Mouse (Mus musculus) 3T3-L1 (cell line): ENCODE measurements around the gene Sim2.
A peak's percentile ranks its signal among the peaks of the same experiment; 100 is the strongest.

Experiments
- DNase-seq: peaks from one replicate; pipeline ENCODE4 v3.0.0-alpha.2; 2015; ENCODE audit warnings: low read depth, low spot score

Sim2 gene

DNA sequence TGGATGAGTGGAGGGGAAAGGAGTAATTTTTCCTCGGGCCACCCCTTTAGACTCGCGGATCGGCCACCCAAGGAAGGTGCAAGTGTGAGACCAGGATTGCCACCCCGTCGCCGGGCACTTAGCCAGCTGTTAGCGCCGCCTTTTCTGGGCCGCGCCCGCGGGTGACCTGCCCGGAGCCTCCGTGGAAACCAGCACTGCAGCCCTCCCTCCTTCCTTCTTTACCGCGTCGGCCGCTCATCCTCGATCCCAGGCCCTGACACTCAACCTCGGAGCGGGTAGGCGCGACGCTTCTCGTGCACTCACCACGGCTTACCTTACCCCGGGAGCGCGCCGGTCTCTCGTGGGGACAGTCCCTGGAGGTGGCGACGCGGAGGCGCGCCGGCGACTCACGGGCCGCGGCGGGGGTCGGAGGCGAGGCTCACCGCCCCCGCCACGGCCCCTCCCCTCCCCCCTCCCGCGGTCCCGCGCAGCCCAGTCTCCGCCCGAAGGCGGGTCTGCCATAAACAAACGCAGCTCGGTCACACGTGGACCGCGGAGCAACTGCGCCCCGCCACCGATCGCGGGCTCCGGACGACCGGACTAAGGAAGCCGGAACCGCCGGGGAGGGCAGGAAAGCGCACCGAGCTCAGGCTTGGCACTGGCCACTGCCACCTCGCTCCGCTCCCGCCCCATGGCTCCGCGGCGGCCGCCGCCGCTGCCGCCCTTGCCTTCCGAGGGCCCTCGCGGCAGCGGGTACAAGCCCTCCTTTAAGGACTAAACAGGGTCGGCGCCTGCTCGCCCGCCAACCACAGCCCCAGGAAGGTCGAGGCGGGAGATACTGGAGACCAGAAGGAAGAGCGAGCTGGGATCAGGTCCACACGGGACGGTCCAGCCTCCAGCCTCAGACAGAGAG, at the start of gene Sim2:
Gene Sim2, plus strand, starts transcription at position 221 of the 892 bp plus-strand sequence.
- DNase-seq = no peak

DNA sequence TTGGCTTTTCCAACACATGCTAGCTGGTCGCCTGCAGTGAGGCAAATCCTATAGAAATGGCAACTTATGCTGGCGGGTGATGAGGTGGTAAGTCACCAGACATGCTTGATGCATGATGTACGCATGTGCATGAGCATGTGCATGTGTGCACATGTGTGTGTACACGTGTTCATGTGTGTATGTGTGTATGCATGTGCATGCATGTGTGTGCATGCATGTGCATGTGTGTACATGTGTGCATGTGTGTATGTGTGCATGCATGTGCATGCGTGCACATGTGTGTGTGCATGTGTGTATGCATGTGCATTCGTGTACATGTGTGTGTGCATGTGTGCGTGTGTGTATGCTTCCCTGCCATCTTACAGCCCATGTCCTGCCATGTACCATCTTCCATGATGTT, 47.5 kb upstream of the Sim2 start:
- no peak for DNase-seq

DNA sequence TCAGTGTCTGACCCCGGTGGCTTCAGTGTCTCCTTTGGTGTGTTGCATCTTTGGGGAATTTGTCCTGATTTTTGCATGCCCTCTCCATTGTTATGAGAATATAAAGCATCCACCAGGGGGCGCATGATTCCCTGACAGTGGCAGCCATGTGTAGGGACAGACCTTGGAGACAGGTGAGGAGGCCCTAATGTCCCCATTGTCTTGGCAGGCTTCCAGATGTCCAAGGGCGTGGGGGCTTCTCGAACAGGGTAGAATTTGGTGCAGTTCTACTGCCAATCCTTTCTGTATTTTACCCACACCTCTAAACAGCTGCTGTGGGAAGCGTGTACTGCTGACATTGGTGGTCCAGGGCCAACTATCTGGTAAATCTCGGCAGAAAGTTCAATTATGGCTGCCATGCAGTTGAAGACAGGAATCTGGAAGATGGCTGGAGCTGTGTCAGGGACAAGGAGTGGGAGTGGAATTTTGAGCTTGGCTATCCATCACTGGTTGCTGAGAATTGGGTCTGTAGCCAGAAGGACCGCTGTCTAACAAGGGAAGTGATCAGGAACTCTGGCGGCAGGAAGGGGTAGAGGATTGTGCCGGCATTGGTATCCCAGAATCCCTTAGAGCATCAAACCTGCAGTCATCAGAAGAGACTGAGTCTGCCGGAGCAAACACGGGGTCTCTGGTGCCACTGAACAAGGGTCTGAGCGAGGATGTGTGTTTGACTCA, 46.3 kb upstream of the Sim2 start:
- peak; percentile 78 for DNase-seq

DNA sequence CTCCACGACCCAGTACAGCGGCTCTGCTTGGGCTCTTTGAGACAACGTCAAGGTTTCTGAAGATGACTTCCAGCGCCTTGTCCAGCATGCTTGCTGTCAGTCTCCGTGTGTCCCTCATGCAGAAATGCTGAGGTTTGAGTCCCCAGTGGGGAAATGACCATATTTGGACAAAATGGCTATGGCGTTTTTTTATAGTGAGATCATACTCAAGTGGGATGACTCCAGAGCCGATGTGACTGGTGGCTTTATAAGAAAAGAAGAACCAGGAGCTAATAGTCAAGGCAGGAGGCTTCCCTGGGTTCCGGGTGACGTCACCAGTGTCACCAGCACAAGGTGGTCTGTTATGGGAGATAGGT, 45.8 kb upstream of the Sim2 start:
- no peak for DNase-seq

DNA sequence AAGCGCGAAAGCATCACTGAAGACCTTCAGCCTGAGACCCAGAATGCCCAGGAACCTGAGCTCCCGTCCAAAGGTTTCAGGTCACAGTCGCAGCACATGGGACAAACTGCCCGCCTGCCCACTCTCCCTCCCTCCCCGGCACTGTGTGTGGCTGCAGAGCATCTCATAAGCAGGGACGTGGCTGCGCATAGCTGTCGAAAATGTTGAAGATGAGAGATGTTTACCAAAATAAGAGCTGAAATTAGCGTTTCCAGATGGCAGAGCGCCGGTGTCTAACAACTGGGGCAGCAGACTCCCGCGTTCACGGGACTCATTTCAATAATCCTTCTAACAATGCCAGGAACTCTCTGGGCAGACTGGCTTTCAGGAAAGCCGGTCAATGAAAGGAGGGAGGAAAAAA, 44.2 kb upstream of the Sim2 start:
- DNase-seq = no peak

DNA sequence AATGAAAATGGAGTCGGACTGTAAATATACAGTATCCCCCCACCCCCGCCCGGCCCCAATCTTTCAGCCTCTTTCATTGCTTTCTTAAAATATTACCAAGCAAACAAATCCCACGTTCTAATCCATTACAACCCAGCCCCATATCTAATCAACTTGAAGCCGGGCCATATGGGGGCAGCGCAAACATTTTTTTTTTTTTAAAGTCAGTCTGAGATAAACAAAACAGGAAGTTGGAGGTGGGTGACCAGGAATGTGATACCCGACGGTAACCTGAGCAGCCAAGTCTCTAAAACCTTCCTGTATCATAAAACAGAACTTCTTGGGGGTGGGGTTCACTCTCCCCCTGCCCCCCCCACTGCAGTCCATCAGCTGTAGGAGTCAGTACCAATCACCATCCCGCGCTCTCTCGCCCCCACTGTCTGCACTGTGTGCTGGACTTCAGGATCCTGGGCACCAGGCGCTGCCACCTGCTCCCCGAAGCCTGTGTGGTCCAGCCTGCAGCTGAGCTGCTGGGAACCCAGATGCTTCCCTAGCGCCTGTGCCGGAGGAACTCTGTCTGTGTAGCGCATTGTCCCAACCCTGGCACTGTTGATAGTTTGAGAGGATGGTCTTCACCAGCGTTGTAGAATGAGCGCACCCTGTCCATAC, 43.5 kb upstream of the Sim2 start:
- no peak for DNase-seq

DNA sequence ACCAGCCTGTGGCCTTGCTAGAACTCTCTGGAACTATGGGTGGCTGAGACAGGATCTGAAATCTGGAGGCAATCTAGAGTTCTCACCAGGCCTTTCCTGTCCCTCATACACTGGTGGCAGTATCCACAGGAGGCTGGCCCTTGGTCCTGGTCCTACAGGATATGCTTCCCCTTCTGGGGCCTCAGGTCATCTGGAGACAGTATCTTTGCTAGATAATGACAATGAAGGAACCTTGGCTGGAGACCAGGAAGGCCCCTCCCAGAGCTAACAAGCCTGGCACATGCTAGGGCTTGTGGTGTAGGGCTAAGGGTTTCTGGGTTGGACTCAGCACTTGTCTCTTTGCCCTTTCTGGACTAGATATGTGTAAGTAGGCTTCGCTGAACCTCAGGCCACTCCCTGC, 40.9 kb upstream of the Sim2 start:
- no peak for DNase-seq

DNA sequence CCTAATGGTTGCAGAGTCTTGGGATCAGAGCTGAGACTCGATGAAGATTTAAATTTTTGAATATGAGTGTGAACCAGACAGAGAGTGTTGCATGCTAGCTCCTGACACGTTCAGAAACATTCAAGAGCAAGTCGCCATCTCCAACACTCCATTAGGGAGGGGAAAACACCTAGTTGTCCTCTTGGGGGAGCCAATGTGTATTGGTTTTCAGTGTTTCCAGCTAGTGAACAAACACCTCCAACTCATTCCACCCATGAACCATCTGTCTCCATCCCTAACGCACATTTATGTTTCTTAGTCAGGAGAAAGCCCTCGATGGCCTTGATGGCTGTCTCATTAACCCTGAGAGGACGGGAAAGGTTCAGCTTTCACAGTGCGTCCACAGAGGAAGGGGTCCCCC, 39.7 kb upstream of the Sim2 start:
- DNase-seq = no peak

DNA sequence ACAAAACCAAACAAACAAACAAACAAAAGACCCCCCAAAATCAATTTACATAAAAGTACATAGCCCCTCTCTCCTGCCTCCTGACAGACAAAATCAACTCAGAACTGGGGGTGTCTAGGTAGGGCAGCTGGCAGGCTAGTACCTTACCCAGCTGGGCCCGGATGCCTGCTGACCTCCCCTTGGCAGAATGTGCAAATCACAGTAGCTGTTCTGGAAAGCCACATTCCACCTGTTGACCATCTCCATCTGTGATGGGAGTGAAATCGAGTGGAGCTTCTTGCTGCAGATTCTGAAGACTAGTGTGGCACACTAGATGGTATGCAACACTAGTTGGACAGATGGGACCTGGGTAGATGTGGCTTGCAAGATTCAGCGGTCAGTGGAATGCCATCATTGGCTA, 34.4 kb upstream of the Sim2 start:
- DNase-seq = no peak

DNA sequence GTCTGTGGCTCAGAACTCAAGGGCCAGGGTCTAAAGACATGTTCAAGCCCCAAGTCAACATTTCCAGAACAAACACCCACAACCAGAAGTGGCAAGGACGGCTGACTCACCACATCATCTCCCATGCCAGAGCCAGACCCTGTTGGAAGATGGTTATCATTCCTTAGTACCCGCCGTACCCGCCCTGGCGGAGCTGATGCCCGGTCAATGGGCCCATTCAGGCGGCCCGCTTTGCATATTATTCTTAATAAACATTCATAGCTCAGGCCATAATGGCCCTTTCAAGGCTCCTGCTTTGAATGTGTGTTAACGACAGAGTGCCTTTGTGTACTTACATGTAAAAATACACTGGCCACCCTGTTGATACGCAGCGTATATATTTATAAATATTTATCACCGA, 29.6 kb upstream of the Sim2 start:
- DNase-seq = no peak

DNA sequence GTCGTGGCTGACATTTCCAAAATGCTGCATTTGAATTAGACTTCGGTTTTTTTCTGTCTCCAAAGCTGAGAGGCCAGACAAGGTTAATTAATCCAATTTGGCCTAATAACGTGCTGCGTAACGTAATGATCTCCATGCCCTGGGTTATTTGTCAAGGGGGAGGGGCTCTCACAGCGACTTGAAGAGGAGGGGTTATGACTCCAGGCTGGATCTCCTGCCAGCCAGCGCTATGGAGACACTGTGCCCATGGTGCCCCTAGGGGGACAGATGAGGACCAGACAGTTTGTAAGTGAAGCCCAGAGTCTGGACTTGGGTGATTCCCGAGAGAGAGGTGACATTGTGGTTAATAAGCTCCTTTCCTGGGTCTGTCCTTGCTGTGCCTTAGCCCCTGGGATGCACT, 29.2 kb upstream of the Sim2 start:
- no peak for DNase-seq

DNA sequence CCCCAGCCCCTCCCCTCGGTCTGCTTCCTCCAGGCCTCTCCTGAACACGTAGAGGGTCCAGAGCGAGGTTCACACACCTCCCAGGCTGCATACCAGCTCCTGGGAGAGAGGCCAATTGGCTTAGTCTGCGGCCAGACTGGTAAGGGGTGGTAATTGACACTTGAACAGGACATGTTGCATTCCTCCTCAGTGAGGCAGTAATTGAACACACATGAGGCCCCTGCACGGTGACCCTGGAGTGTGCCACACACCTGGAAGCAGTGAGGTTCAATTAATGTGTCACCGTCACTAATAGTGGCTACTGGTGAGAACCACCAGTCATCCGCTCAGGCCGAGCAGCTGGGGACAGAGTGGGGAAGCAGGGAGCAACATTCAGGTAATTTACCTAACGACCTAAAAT, 24.9 kb upstream of the Sim2 start:
- peak; percentile 25 for DNase-seq

DNA sequence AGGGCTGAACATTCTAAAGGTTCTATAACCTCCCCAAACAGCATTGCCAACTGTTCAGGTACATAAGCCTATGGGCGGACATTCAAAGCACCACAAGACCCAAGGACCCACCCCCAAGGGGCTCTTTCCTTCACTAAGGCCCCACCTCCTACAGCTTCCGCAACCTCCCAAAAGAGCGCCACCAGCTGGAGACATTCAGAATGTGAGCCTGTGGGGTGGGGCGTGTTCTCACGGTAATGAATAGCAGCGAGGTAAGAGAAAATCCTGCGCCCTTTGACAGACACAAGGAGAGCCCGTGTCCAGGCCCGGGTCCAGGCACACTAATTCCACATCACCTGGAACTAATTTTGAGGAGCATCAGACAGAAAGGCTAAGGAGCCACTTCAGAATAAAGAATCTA, 20.5 kb upstream of the Sim2 start:
- DNase-seq = no peak

DNA sequence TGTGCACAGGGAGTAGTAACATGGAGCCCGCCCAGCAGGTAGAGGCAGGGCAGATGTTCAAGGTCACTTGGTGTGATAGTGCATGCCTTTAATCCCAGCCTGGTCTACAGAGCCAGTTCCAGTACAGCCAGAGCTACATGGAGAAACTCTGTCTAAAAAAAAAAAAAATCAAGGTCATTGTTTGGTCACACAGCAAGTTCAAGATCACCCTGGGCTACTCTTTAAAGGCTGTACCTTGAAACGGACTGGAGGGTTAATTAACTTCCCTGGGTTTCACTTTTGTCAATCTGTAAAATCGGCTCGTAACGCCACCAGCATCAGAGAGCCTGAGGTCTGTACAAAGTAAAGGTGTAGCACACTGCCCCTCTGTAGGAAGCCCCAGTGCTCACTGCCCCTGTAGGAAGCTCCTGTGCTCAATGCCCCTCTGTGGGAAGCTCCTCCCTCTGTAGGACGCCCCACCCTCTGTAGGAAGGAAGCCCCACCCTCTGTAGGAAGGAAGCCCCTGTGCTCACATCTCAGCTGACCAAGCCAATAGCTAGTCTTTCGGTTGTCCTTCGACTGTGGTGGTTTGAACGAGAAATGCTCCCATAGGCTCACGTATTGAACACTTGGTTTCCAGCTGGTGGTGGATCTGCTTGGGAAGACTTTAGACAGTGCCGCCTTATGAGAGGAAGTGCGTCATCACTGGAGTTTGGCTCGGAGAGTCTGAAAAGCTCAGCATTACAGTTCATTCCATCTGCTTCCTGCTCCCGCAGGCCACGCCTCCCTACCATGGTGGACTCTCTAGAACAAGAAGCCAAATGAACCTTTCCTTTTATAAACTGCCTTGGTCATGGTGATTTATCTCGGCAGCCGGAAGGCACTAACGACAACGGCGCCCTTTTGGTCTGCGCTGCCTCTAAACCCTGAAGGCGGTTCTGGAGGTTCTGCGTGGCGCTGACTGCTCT, 18.7 kb upstream of the Sim2 start:
- DNase-seq = no peak

DNA sequence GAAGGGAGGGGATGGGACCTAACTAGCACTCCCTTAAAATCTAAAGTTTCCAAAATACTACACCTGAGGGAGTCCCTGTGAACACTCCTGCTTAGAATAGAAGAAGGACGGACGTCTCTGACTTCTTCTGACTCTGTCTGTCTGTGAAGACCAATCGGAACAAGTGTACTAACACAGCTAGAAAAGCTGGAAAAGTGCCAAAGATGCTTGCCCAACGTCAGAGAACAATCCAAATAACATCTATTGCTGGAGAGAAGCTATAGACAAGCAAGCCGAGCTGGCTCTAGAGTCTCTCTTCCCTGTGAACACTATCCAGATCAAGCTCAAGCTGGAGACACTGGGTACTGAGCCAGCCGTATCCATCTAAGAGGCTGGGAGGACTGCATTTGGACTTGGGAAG, 18.0 kb upstream of the Sim2 start:
- peak; percentile 12 for DNase-seq

DNA sequence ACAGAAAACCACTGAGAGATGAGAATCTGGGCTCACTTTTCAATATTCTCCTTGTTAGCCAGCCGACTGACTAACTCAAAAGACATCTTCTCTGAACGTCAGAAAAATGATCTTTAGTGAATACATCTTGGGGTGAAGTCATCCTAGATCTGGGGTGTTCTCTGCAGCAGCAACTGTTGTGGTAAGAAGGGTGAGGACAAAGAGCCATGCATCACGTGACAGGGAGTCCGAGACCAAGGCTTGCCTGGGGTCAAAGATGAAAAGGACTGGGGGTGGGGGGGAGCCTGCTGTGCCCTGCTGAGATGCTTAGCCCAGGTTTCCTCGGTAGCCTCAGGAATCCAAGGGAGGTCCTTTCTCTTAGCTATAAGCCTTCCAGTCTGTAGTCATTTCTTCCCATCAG, 17.5 kb upstream of the Sim2 start:
- peak; percentile 13 for DNase-seq

DNA sequence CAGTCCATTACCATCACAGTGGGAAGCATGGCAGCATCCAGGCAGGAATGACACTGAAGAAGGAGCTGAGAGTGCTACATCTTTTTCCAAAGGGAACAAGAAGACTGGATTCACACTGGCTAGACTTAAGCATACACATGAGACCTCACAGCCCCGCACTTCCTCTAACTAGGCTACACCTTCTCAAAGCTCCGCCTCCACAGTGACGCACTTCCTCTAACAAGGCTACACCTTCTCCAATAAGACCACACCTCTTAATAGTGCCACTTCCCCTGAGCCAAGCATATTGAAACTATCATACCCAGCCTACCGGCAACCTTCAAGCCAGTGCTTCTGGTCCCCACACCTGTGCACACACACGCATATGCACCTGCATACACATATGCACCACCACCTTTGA, 15.7 kb upstream of the Sim2 start:
- no peak for DNase-seq

DNA sequence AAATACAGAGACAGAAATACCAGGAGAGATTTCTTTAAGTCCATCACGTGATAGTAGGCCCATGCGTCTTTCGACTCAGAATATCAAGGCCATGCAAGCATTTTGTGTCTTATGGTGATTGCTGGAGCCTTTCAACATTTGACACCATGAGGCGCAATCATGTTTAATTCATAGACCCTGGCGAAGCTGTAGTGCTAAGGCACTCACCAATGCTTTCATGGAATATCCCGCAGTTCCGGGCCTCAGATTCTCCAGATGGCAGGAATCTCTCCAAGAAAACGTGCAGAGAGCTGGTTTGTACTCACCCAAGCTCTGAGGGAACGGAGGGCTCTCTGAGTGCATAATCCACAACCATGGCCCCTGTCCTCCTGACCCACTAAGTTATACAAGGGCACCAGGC, 13.8 kb upstream of the Sim2 start:
- DNase-seq = no peak

DNA sequence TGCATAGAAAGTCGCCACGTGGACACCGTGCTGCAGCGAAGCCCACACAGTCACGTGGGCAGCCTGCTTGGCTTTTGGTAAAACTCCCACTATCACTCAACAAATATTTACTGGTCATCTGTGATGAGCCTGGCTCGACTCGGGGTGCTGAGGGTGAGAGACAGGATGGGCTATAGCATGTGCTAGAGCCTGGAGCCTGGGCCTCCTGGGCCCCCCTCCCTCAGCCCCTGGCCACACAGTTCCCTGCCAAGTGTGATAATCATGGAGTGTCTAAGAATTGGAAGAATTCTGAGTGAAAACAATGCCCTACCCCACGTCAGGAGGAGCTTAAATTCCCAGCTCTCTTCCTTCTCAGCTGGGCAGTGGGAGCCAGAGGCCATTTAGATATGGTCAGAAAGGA, 13.3 kb upstream of the Sim2 start:
- no peak for DNase-seq

DNA sequence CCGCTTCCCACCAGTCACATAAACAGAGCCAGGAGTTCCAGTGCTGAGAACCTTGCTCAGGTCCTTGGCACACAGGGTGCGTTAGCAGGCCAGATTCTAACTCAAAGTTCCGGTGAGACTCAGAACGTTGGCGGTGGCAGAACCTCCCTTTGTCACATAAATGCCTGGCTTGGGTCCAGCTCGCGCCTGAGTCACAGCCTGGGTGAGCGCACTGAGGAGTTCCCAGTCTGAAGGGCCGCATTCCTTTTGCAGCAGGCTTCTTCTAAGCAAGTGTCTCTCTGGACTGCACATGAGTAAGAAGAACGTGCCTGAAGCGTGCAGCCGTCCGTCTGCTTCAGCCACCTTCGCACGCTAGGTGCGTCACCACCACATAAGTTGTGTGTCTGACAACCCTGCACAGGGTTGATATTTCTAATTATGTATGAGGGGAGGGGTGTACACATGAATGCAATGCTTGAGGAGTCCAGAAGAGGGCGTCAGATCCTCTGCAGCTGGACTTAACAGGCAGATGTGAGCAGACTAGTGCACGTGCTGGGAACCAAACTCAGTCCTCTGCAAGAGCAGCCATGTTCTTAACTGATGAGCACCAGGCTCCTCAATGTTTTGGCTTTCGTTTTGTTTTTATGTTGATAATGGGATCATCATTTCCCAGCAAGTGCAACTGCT, 9.2 kb upstream of the Sim2 start:
- DNase-seq = peak; percentile 25
